Mouse (Mus musculus) limb, embryonic 10.5 days (tissue): ENCODE results near the gene Il5ra. TPM values are rescaled to one million over a fixed set of nuclear protein-coding genes. Genes with fewer than 3 reads are reported as not detected.

Source experiments
- DNase-seq: peaks from one replicate; pipeline ENCODE4 v3.0.0-alpha.2; 2017; ENCODE audit warnings: low spot score
- H3K27ac ChIP-seq: fragments of 300-500 bp; sonication (generic); 2 replicates; pipeline ENCODE4 v1.5.1; 2016; ENCODE audit warnings: mild to moderate bottlenecking
- H3K27me3 ChIP-seq: fragments of 300-500 bp; sonication (generic); 2 replicates; pipeline ENCODE4 v1.6.1; 2016; ENCODE audit warnings: low read depth, mild to moderate bottlenecking; ENCODE audit not compliant: poor library complexity, severe bottlenecking
- H3K36me3 ChIP-seq: fragments of 300-500 bp; sonication (generic); 2 replicates; pipeline ENCODE4 v1.6.1; 2016; ENCODE audit warnings: mild to moderate bottlenecking, moderate library complexity
- H3K4me1 ChIP-seq: fragments of 300-500 bp; sonication (generic); 2 replicates; pipeline ENCODE4 v1.6.1; 2016
- H3K4me3 ChIP-seq: fragments of 300-500 bp; sonication (generic); 2 replicates; pipeline ENCODE4 v1.5.1; 2016; ENCODE audit warnings: mild to moderate bottlenecking, moderate library complexity
- H3K9me3 ChIP-seq: fragments of 300-500 bp; sonication (generic); replicated peaks from 2 replicates; pipeline ENCODE4 v1.6.1; 2016; ENCODE audit warnings: mild to moderate bottlenecking
- whole genome bisulfite sequencing: fragments of 180-500 bp; shearing (Covaris S2); methylation state at CpG from one replicate; pipeline ENCODE4 v1.1.7; 2016; 5-methylcytosine and 5-hydroxymethylcytosine counted together
- polyA plus RNA-seq: library from polyadenylated mRNA; unstranded; fragments of >200 nt; fragmentation: Nextera tagmentation; extraction: Ambion mirVana; gene quantifications from 2 replicates; pipeline ENCODE4 v1.2.1, GENCODE M21; 2016

Il5ra gene
- polyA plus RNA-seq, 1 experiment from 2014 or later: not detected

DNA sequence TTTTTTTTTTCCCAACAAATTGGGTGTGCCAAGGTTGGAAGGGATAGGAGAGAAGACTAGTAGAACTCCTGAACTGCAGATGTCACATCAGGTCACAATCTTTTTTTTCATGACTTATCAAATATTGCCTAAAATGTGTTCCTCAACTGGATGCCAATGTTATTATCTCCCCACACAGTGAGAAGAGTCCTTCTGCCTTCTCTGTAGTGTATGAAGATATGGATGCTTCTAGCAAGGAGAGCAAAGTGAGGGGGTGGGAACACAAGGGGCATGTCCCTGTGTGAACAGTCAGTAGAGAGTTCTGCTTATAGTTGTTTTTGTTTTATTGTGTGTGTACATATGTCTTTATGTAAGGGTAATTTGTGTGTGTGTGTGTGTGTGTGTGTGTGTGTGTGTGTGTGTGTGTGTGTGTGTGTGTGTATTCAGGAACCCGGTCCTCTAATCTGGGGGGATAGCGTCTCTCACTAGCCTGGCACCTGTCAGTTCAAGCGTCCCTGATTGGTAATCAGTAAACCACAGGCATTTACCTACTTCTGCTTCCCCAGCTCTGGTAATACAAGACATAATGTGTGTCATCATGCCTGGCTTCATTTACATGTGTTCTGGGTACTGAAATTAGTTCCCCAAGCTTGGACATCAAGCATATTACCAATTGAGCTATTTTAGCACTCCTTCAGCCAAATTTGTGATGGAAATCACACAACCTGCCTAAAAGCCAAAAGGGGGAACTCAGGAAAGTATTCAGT lies 11.8 kb upstream of the Il5ra start:
- DNase-seq: no peak
- Histone ChIP-seq H3K4me1 (no peaks in the 10 kb centered on the region), H3K9me3 (no peaks in the 10 kb centered on the region), H3K36me3 (no peaks in the 10 kb centered on the region), H3K4me3 (no peak overlapping the region), H3K27me3 (no peaks in the 10 kb centered on the region), H3K27ac (no peak overlapping the region)
- WGBS: 90% methylated on average over 3 of the region's 3 CpGs

DNA sequence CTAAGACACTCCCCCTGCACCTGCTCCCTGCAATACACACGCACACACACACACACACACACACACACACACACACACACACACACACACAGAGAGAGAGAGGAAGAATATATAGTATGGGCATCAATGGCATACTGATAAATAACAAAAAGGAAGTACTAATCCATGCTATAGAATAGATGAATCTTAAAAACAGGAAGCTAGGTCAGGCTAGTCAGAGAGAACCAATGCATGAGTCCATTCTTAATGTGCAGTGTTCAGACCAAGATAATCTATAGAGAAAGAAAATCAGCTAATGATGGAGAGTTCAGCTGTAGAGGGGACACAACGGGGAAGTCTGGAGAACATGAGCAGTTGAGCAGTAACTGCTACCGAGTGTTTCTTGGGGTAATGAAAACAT lies 9.5 kb upstream of the Il5ra start:
- 87% methylated on average over 3 of the region's 3 CpGs for WGBS
- DNase-seq: no peak

DNA sequence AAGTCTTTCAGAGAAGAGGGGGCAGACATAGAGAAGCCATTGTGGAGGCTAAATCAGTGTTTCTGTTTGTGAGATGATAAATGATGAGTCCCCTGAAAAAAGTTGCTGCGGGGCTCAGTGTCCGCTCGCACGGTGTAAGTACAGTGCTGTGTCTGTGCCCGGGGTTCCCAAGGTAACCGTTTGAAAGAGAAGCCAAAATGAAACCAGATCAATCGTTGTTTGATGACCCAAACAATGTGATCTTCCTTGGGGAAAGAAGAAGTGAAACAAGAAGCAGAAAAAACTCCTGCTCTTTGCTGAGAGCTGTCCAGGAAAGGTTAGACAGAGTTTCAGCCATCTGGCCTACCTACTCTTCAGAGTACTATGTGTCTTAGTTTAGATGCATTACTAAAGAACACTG lies 1.5 kb upstream of the Il5ra start:
- no peaks in the 10 kb centered on the region for H3K27me3 ChIP-seq
- no peak overlapping the region for H3K27ac ChIP-seq
- no peak for DNase-seq
- no peaks in the 10 kb centered on the region for H3K9me3 ChIP-seq
- WGBS: 92% methylated on average over 7 of the region's 7 CpGs
- no peak overlapping the region for H3K4me3 ChIP-seq
- peaks cover 3% of the 10 kb centered on the region; the same call in 1 of the 2 replicates for H3K4me1 ChIP-seq
- no peaks in the 10 kb centered on the region for H3K36me3 ChIP-seq

More for the DNA sequence above, 9.5 kb upstream of the Il5ra start:
- Histone ChIP-seq H3K27ac (no peak overlapping the region), H3K27me3 (no peaks in the 10 kb centered on the region), H3K4me1 (no peaks in the 10 kb centered on the region), H3K9me3 (no peaks in the 10 kb centered on the region), H3K36me3 (no peaks in the 10 kb centered on the region), H3K4me3 (no peak overlapping the region)

DNA sequence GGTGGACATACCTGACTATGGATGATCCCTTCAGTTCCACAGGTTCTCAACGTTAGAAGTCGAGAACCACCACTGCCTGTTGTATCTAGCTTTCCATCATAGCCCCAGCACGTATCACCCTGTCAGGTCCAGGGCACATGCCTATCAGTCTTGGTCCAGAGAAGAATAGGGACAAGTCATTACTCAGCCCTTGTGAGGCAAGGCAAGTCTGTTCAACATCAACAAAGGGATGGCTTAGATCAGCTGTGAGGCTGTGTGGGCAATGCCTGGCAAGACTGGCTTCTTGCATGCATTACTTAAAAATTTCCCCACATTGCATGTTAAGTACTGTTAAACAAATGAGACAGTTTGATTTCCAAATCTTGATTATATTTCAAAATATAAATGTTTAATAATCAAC lies 1.0 kb downstream of the Il5ra start:
- Histone ChIP-seq H3K27me3 (no peaks in the 10 kb centered on the region), H3K4me1 (peaks cover 3% of the 10 kb centered on the region; the same call in 1 of the 2 replicates), H3K27ac (no peak overlapping the region), H3K36me3 (no peaks in the 10 kb centered on the region), H3K4me3 (no peak overlapping the region), H3K9me3 (no peaks in the 10 kb centered on the region)
- no peak for DNase-seq
- WGBS: 89% methylated on average over 3 of the region's 3 CpGs

DNA sequence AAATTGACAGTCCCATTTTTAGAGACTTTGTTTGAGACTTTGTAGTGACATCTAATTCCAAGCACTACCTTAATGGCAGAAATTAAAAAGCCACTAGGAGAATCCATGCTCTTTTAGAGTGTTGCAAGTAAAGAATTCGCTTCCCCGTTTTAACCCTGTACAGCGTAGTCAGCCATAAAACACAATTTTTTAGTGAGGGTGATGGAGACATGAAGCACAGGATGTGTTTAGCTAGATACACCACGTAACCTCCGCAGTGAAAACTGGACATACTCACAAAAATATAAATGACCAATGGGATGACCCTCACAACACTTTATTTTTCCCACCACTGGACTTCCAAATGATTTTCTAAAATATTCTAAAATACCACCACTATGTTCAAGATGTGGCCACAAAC lies 1.6 kb downstream of the Il5ra start:
- H3K36me3 ChIP-seq: no peaks in the 10 kb centered on the region
- H3K4me3 ChIP-seq: no peak overlapping the region
- H3K9me3 ChIP-seq: no peaks in the 10 kb centered on the region
- WGBS: 92% methylated on average over 5 of the region's 5 CpGs
- H3K27me3 ChIP-seq: no peaks in the 10 kb centered on the region
- H3K27ac ChIP-seq: no peak overlapping the region
- peaks cover 3% of the 10 kb centered on the region; the same call in 1 of the 2 replicates for H3K4me1 ChIP-seq
- no peak for DNase-seq

DNA sequence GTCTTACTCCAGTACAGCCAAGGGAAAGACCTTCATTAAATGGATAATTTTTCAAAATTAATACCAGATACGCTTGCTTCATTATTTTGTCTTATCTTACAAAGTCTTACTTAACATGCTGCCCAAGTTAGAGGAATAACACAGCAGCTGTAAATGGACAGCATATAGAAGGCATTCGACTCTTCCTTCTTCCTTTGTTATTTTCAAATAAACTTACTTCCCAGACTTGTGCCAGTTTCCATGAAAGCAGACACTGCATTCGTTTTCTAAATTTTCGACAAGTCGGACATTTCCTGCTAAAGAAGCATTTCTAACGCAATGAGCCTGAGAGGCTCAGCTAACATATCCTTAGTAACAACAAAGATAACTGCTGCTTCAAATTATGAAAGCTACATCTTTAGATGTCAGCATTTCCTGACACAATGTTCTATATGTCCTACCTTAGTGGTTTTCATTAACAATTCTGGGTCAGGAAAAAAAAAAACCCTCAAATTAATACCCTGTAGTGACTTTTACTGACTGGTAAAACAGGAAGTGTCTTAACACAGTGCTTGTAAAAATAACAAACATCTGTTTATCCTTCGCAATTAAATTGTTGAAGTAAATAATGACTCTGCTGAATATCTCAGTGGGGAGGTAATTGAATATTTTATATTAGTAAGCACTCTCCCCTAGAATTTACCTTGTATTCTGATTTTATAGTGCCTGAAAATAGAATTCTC lies 3.0 kb downstream of the Il5ra start:
- 68% methylated on average over 7 of the region's 7 CpGs for WGBS
- Histone ChIP-seq H3K4me3 (no peak overlapping the region), H3K4me1 (peaks cover 3% of the 10 kb centered on the region; the same call in 1 of the 2 replicates), H3K9me3 (no peaks in the 10 kb centered on the region), H3K36me3 (no peaks in the 10 kb centered on the region), H3K27ac (no peak overlapping the region), H3K27me3 (no peaks in the 10 kb centered on the region)
- no peak for DNase-seq

DNA sequence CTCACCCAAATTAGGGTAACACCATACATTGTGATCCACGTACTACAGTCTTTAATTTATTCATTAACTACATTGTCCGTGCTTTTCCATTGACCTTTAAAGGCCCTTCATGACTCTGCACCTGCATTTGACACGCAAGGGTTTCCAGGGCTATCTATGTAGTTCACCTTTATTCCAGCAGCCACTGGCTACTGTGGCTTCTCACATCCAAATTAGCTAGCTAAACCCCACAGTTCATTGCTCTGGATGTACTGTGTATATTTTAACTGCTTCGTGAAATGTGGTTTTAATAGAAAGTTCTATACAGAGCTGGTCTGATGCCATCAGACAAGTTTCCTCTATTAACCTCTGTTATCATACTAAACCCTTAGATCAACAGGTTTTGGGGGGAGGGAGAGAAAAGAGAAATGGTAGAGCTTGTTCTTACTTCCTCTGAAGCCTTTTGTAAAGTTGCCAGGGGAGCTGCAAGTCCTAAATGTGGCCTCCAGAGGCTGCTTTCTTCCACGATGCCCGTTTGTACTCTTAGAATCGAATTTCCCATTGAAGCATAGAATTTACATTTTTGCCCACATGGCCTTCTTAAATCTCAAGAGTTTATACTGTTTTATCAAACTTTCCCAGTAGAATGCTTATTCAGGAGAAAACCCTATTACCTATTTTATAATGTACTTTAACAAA lies 5.1 kb downstream of the Il5ra start:
- H3K9me3 ChIP-seq: no peaks in the 10 kb centered on the region
- no peak overlapping the region for H3K4me3 ChIP-seq
- H3K36me3 ChIP-seq: no peaks in the 10 kb centered on the region
- no peak overlapping the region for H3K27ac ChIP-seq
- peaks cover 3% of the 10 kb centered on the region; the same call in 1 of the 2 replicates for H3K4me1 ChIP-seq
- no peaks in the 10 kb centered on the region for H3K27me3 ChIP-seq
- no peak for DNase-seq
- WGBS: 82% methylated on average over 7 of the region's 7 CpGs

DNA sequence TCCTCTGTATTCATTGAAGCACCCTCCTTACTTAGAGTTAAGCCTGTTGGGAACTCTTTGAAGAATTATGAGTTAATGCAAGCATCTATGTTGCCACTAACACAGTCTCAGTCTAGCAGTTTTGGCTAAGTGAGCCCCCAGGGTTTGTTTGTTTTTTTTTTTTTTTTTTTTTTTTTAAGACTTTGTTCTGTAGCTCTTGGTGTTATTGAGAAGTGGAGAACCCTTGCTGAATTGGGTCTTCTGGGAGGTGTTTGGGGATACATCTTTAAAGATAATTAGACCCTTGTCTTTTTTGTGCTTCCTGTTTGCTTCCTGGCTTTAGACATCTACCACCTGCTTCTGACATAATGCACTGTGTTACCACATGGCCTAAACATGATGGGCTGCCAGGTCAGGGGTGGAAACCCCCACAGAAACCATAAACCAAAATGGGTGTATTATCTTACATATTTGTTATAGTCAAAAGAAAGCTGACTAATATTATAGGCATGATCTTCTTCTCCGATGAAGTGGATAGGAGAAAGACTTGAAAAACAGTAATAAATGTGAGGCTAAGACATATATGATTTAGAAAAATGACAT lies 8.5 kb downstream of the Il5ra start:
- Histone ChIP-seq H3K27ac (no peak overlapping the region), H3K9me3 (no peaks in the 10 kb centered on the region), H3K4me3 (no peak overlapping the region), H3K4me1 (no peaks in the 10 kb centered on the region), H3K36me3 (no peaks in the 10 kb centered on the region), H3K27me3 (no peaks in the 10 kb centered on the region)
- DNase-seq: no peak
- 95% methylated on average over 1 of the region's 1 CpGs for WGBS

DNA sequence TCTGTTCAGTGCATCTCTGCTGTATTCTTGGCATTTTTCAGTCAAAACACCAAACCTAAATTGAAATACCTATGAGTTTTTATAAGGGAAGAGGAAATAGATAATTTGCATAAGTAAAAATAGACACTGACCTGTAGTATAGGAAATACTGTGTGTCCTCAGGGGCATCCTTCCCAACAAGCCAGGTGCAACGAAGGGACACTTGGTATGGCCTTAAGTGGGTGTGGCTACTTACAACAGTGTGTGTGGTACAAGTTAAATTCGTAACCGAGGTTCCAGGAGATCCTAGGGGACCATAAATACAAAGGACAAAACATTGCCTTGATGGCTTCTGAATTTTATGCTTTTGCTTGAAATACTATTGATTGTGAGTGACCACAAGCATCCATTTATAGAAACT lies 10.6 kb downstream of the Il5ra start:
- Histone ChIP-seq H3K27me3 (no peaks in the 10 kb centered on the region), H3K4me3 (no peak overlapping the region), H3K9me3 (no peaks in the 10 kb centered on the region), H3K27ac (no peak overlapping the region), H3K36me3 (no peaks in the 10 kb centered on the region), H3K4me1 (no peaks in the 10 kb centered on the region)
- DNase-seq: no peak
- WGBS: 78% methylated on average over 3 of the region's 3 CpGs

DNA sequence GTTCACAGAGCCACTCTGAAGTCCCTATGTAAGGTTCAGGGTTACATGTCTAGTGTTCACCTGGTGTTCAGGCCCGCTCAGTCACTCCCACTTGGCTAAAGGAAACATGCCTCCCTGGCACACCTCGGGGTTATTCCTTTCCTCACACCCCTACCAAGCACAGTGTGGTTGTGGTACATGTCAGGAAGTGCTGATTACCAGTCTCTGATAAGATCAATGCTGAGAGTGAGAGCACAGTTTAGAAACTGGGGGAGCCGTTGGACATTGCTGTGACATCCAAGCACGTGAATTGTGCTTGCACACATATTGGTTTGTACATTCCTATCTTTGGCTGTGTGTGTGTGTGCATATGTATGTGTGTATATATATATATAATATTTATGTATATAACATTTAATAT lies 16.3 kb downstream of the Il5ra start:
- Histone ChIP-seq H3K36me3 (no peaks in the 10 kb centered on the region), H3K27ac (no peak overlapping the region), H3K9me3 (no peaks in the 10 kb centered on the region), H3K4me3 (no peak overlapping the region), H3K27me3 (no peaks in the 10 kb centered on the region), H3K4me1 (no peaks in the 10 kb centered on the region)
- 90% methylated on average over 4 of the region's 4 CpGs for WGBS
- DNase-seq: no peak

DNA sequence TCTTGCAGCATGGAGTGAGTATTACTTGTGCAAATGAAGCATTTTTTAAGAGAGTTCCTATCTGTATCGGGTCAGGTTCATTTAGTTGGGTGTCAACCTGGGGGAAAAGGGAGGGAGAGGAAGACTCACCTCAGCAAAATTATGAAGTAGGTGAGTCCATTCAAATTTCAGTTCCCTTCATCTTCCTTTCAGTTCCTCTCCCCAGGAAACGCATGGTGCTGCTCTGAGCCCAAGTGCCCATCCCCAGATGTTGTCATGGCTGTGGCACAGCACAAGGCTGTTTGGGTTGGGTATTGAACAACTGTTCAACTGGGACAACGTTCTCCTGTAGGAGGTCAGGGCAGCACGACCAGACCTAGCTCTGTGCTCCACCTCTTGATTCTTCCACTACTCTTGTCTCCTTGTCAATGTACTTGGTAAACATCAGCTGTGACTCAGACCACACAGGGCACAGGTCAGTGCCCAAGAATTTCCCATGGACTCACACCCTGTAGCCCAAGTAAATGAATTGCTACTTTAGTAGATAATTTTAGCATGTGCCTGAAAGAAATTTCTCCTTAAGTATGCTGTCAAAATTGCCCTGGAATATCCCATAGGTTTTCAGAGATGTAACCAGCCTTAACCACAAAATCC lies 19.0 kb downstream of the Il5ra start:
- no peaks in the 10 kb centered on the region for H3K36me3 ChIP-seq
- no peak overlapping the region for H3K27ac ChIP-seq
- WGBS: 79% methylated on average over 4 of the region's 4 CpGs
- no peak for DNase-seq
- no peaks in the 10 kb centered on the region for H3K4me1 ChIP-seq
- H3K27me3 ChIP-seq: no peaks in the 10 kb centered on the region
- no peak overlapping the region for H3K4me3 ChIP-seq
- no peaks in the 10 kb centered on the region for H3K9me3 ChIP-seq

DNA sequence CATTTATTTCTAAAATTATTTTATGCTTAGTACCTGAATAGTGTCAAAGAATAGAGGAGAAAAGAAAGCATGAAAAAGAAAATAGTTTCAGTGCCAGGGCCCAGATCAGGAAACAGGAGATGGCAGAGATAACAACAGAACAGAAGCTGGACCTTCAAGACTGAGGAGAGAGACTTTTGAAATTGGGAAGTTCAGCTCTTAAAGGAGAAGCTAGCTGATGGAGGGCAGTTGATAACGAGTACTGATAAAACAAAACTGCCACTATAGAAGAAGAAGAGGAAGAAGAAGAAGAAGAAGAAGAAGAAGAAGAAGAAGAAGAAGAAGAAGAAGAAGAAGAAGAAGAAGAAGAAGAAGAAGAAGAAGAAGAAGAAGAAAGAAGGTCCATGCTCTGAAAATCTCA lies 21.1 kb downstream of the Il5ra start:
- Histone ChIP-seq H3K36me3 (no peaks in the 10 kb centered on the region), H3K4me1 (no peaks in the 10 kb centered on the region), H3K27ac (no peak overlapping the region), H3K9me3 (no peaks in the 10 kb centered on the region), H3K4me3 (no peak overlapping the region), H3K27me3 (no peaks in the 10 kb centered on the region)
- DNase-seq: no peak
- WGBS: 91% methylated on average over 1 of the region's 1 CpGs
